Mouse (Mus musculus) hindbrain, postnatal 0 days (tissue): Measurements from ENCODE around the gene Hrh2. TPM values are rescaled to one million over a fixed set of nuclear protein-coding genes. Genes with fewer than 3 reads are reported as not detected.

ENCODE experiments used
- ATAC-seq: fragments of 200-750 bp; cut with Nextera tagmentation; 2 replicates; pipeline ENCODE4 v1.8.0; 2017; ENCODE audit warnings: mild to moderate bottlenecking, moderate TSS enrichment, moderate library complexity
- DNase-seq: peaks from one replicate; pipeline ENCODE4 v3.0.0-alpha.2; 2015; ENCODE audit warnings: low spot score
- H3K27ac ChIP-seq: fragments of 300-500 bp; sonication (generic); 2 replicates; pipeline ENCODE4 v1.5.1; 2014; ENCODE audit warnings: mild to moderate bottlenecking
- H3K27me3 ChIP-seq: fragments of 300-500 bp; sonication (generic); 2 replicates; pipeline ENCODE4 v1.6.1; 2014; ENCODE audit warnings: low read length, mixed read lengths; ENCODE audit not compliant: insufficient read depth
- H3K36me3 ChIP-seq: fragments of 300-500 bp; sonication (generic); 2 replicates; pipeline ENCODE4 v1.6.1; 2014; ENCODE audit warnings: low read length, mixed read lengths; ENCODE audit not compliant: insufficient read depth
- H3K4me1 ChIP-seq: fragments of 300-500 bp; sonication (generic); 2 replicates; pipeline ENCODE4 v1.6.1; 2014; ENCODE audit warnings: antibody characterized with exemption, low read length, mixed read lengths; ENCODE audit not compliant: insufficient read depth
- H3K4me2 ChIP-seq: fragments of 300-500 bp; sonication (generic); 2 replicates; pipeline ENCODE4 v1.6.1; 2014; ENCODE audit warnings: low read depth, mild to moderate bottlenecking, low read length, moderate library complexity, mixed read lengths
- H3K4me3 ChIP-seq: fragments of 300-500 bp; sonication (generic); 2 replicates; pipeline ENCODE4 v1.5.1; 2014; ENCODE audit warnings: low read length
- H3K9ac ChIP-seq: fragments of 300-500 bp; sonication (generic); replicated peaks from 2 replicates; pipeline ENCODE4 v1.6.1; 2014; ENCODE audit warnings: mild to moderate bottlenecking, low read length, moderate library complexity, mixed read lengths
- H3K9me3 ChIP-seq: fragments of 300-500 bp; sonication (generic); 2 replicates; pipeline ENCODE4 v1.6.1; 2016; ENCODE audit warnings: low read length, mixed read lengths
- CTCF ChIP-seq: IDR thresholded peaks from 2 replicates; pipeline ENCODE4 v1.5.1; 2016; ENCODE audit warnings: antibody characterized with exemption, control low read depth, low read depth
- WGBS: fragments of 180-500 bp; shearing (Covaris S2); extraction: QIAGEN DNeasy Blood & Tissue Kit; methylation state at CpG from one replicate; pipeline ENCODE4 v1.1.7; 2014; 5-methylcytosine and 5-hydroxymethylcytosine counted together
- polyA plus RNA-seq: library from polyadenylated mRNA; unstranded; fragments of >200 nt; fragmentation: Nextera tagmentation; extraction: Ambion mirVana; gene quantifications from 2 replicates; pipeline ENCODE4 v1.2.1, GENCODE M21; 2015
- total RNA-seq: library from RNA; depleted of rRNA; stranded (reverse); fragments of >200 nt; gene quantifications from 2 replicates; pipeline ENCODE4 v1.2.3, GENCODE M21; 2014

Hrh2 gene
- total and polyA plus RNA-seq, 2 experiments from 2014 or later: 0.98 to 2.9 TPM

GRCm38 (mm10) chr13:54173941-54174340 lies 18.0 kb upstream of the Hrh2 start:
- 97% methylated on average over 2 of the region's 2 CpGs for WGBS
- H3K4me2 ChIP-seq: no peak overlapping the region
- H3K27me3 ChIP-seq: no peaks in the 10 kb centered on the region
- TF ChIP-seq CTCF: no peak
- H3K9me3 ChIP-seq: no peaks in the 10 kb centered on the region
- H3K9ac ChIP-seq: no peak overlapping the region
- H3K4me1 ChIP-seq: no peaks in the 10 kb centered on the region
- DNase-seq (no peak), ATAC-seq (no peak)
- H3K4me3 ChIP-seq: no peak overlapping the region
- H3K27ac ChIP-seq: no peak overlapping the region
- H3K36me3 ChIP-seq: no peaks in the 10 kb centered on the region

GRCm38 (mm10) chr13:54174703-54175102 lies 17.2 kb upstream of the Hrh2 start:
- Histone ChIP-seq H3K4me3 (no peak overlapping the region), H3K27ac (no peak overlapping the region), H3K4me2 (no peak overlapping the region), H3K9me3 (no peaks in the 10 kb centered on the region), H3K4me1 (no peaks in the 10 kb centered on the region), H3K36me3 (no peaks in the 10 kb centered on the region), H3K9ac (no peak overlapping the region), H3K27me3 (no peaks in the 10 kb centered on the region)
- TF ChIP-seq CTCF: peak; percentile 31; the same call in 1 of the 2 replicates
- ATAC-seq (0 out of 2 replicates have a peak, but pooled peaks have one; percentile 32), DNase-seq (no peak)
- WGBS: 95% methylated on average over 4 of the region's 4 CpGs

- no peaks in the 10 kb centered on the region for H3K36me3 ChIP-seq
- ATAC-seq: no peak
- no peak overlapping the region for H3K4me3 ChIP-seq
- no peak overlapping the region for H3K27ac ChIP-seq
- H3K4me1 ChIP-seq: no peaks in the 10 kb centered on the region
- TF ChIP-seq CTCF: no peak
- no peak overlapping the region for H3K4me2 ChIP-seq
- WGBS: 85% methylated on average over 8 of the region's 8 CpGs
- no peaks in the 10 kb centered on the region for H3K27me3 ChIP-seq
- H3K9ac ChIP-seq: no peak overlapping the region
- DNase-seq: no peak
- no peaks in the 10 kb centered on the region for H3K9me3 ChIP-seq
Measured at GRCm38 (mm10) chr13:54175426-54175825, 16.5 kb upstream of the Hrh2 start.

GRCm38 (mm10) chr13:54176406-54177020 lies 15.4 kb upstream of the Hrh2 start:
- TF ChIP-seq CTCF: no peak
- 91% methylated on average over 4 of the region's 4 CpGs for WGBS
- Histone ChIP-seq H3K36me3 (no peaks in the 10 kb centered on the region), H3K27me3 (no peaks in the 10 kb centered on the region), H3K4me2 (no peak overlapping the region), H3K9me3 (no peaks in the 10 kb centered on the region), H3K27ac (no peak overlapping the region), H3K9ac (no peak overlapping the region), H3K4me3 (no peak overlapping the region), H3K4me1 (no peaks in the 10 kb centered on the region)
- DNase-seq (no peak), ATAC-seq (no peak)

- Histone ChIP-seq H3K27me3 (no peaks in the 10 kb centered on the region), H3K4me3 (no peak overlapping the region), H3K4me1 (no peaks in the 10 kb centered on the region), H3K9ac (no peak overlapping the region), H3K9me3 (no peaks in the 10 kb centered on the region), H3K27ac (no peak overlapping the region), H3K36me3 (no peaks in the 10 kb centered on the region), H3K4me2 (no peak overlapping the region)
- no peak for TF ChIP-seq CTCF
- WGBS: 78% methylated on average over 2 of the region's 2 CpGs
- ATAC-seq (no peak), DNase-seq (no peak)
Measured at GRCm38 (mm10) chr13:54177346-54177745, 14.6 kb upstream of the Hrh2 start.

- ATAC-seq (no peak), DNase-seq (no peak)
- Histone ChIP-seq H3K9ac (no peak overlapping the region), H3K36me3 (no peaks in the 10 kb centered on the region), H3K4me1 (no peaks in the 10 kb centered on the region), H3K4me3 (no peak overlapping the region), H3K27me3 (no peaks in the 10 kb centered on the region), H3K9me3 (no peaks in the 10 kb centered on the region), H3K4me2 (no peak overlapping the region), H3K27ac (no peak overlapping the region)
- no peak for TF ChIP-seq CTCF
- 84% methylated on average over 5 of the region's 5 CpGs for WGBS
Measured at GRCm38 (mm10) chr13:54178647-54179046, 13.3 kb upstream of the Hrh2 start.

- H3K27ac ChIP-seq: no peak overlapping the region
- no peak for DNase-seq
- no peak for ATAC-seq
- H3K4me2 ChIP-seq: no peak overlapping the region
- H3K4me1 ChIP-seq: no peaks in the 10 kb centered on the region
- H3K36me3 ChIP-seq: no peaks in the 10 kb centered on the region
- no peak overlapping the region for H3K9ac ChIP-seq
- H3K4me3 ChIP-seq: no peak overlapping the region
- WGBS: 79% methylated on average over 3 of the region's 3 CpGs
- H3K27me3 ChIP-seq: no peaks in the 10 kb centered on the region
- no peaks in the 10 kb centered on the region for H3K9me3 ChIP-seq
- TF ChIP-seq CTCF: no peak
Measured at GRCm38 (mm10) chr13:54179971-54180370, 12.0 kb upstream of the Hrh2 start.
